Mouse (Mus musculus) lung, embryonic 15.5 days (tissue): ENCODE data around the gene Zfp663. TPM values are rescaled to one million over a fixed set of nuclear protein-coding genes. Genes with fewer than 3 reads are reported as not detected.

Experiments
- ATAC-seq: fragments of 200-750 bp; cut with Nextera tagmentation; 2 replicates; pipeline ENCODE4 v1.8.0; 2017; ENCODE audit warnings: moderate number of reproducible peaks, borderline replicate concordance; ENCODE audit not compliant: low FRiP score, low TSS enrichment; ENCODE audit errors: extremely low read depth
- H3K27ac ChIP-seq: fragments of 300-500 bp; sonication (generic); 2 replicates; pipeline ENCODE4 v1.5.1; 2015; ENCODE audit warnings: moderate library complexity, mild to moderate bottlenecking, inconsistent platforms
- H3K27me3 ChIP-seq: fragments of 300-500 bp; sonication (generic); 2 replicates; pipeline ENCODE4 v1.6.1; 2015; ENCODE audit warnings: inconsistent platforms
- H3K36me3 ChIP-seq: fragments of 300-500 bp; sonication (generic); 2 replicates; pipeline ENCODE4 v1.6.1; 2015; ENCODE audit warnings: inconsistent platforms
- H3K4me1 ChIP-seq: fragments of 300-500 bp; sonication (generic); 2 replicates; pipeline ENCODE4 v1.6.1; 2015; ENCODE audit warnings: inconsistent platforms
- H3K4me2 ChIP-seq: fragments of 300-500 bp; sonication (generic); 2 replicates; pipeline ENCODE4 v1.6.1; 2015; ENCODE audit warnings: inconsistent platforms, mild to moderate bottlenecking, moderate library complexity
- H3K4me3 ChIP-seq: fragments of 300-500 bp; sonication (generic); 2 replicates; pipeline ENCODE4 v1.5.1; 2015; ENCODE audit warnings: mild to moderate bottlenecking, inconsistent platforms
- H3K9ac ChIP-seq: fragments of 300-500 bp; sonication (generic); 2 replicates; pipeline ENCODE4 v1.6.1; 2015; ENCODE audit warnings: inconsistent platforms
- H3K9me3 ChIP-seq: fragments of 300-500 bp; sonication (generic); 2 replicates; pipeline ENCODE4 v1.6.1; 2016; ENCODE audit warnings: inconsistent platforms
- WGBS: fragments of 180-500 bp; shearing (Covaris S2); methylation state at CpG from one replicate; pipeline ENCODE4 v1.1.7; 2015; 5-methylcytosine and 5-hydroxymethylcytosine counted together
- polyA plus RNA-seq: library from polyadenylated mRNA; unstranded; fragments of >200 nt; fragmentation: Nextera tagmentation; extraction: Ambion mirVana; gene quantifications from 2 replicates; pipeline ENCODE4 v1.2.1, GENCODE M21; 2015

Gene Zfp663
- polyA plus RNA-seq, 1 experiment from 2014 or later = 2.2 TPM

DNA sequence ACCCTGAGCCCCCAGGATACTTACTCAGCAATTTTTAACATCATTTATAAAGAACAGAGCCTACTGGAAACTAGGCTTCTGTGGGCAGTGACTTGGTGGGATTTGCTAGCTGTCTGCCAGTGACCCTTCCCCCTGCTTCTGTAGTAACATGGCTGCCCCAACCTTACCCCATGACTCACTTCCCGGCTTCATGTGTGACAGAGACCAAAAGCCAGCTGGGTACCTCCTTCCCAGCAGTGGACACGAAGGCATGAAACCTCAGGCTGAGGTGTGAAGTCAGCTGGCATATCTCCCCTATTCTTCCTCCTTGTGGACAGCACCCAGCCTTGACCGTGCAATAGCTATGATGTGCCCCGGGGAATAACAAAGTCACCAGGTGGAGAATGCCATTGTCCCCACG lies 39.8 kb downstream of the Zfp663 start:
- ATAC-seq = no peak
- H3K27ac ChIP-seq = no peak overlapping the region
- H3K9ac ChIP-seq = no peak overlapping the region
- no peaks in the 10 kb centered on the region for H3K27me3 ChIP-seq
- H3K36me3 ChIP-seq = no peaks in the 10 kb centered on the region
- H3K4me2 ChIP-seq = no peak overlapping the region
- no peak overlapping the region for H3K4me3 ChIP-seq
- H3K4me1 ChIP-seq = peaks cover 29% of the 10 kb centered on the region
- 74% methylated on average over 5 of the region's 5 CpGs for WGBS
- H3K9me3 ChIP-seq = no peaks in the 10 kb centered on the region

DNA sequence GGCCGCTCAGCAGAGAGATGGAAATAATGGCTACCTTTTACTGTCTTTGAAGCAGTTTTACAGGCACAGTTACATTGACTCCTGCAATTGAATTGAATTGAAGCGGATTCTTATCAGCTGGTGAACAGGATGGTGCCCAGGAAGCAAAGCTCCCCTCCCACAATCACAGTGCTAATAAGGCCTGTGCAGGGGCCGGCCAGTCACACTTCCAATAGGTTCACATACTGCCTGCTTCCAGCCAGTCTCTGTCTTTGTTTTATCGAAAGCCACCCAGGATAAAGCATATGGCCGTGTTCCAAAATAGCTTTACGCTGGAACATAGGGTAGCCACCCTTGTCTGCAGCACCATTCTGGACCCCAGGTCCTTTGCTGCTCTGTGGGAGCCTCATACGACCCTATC lies 41.1 kb downstream of the Zfp663 start:
- Histone ChIP-seq H3K4me2 (peak overlapping the region; percentile 92), H3K36me3 (no peaks in the 10 kb centered on the region), H3K4me3 (peak overlapping the region; percentile 92; the same call in 1 of the 2 replicates), H3K27ac (no peak overlapping the region), H3K9ac (peak overlapping the region; percentile 59; the same call in 1 of the 2 replicates), H3K4me1 (peaks cover 43% of the 10 kb centered on the region), H3K27me3 (no peaks in the 10 kb centered on the region), H3K9me3 (no peaks in the 10 kb centered on the region)
- ATAC-seq = no peak
- WGBS = 38% methylated on average over 7 of the region's 7 CpGs

DNA sequence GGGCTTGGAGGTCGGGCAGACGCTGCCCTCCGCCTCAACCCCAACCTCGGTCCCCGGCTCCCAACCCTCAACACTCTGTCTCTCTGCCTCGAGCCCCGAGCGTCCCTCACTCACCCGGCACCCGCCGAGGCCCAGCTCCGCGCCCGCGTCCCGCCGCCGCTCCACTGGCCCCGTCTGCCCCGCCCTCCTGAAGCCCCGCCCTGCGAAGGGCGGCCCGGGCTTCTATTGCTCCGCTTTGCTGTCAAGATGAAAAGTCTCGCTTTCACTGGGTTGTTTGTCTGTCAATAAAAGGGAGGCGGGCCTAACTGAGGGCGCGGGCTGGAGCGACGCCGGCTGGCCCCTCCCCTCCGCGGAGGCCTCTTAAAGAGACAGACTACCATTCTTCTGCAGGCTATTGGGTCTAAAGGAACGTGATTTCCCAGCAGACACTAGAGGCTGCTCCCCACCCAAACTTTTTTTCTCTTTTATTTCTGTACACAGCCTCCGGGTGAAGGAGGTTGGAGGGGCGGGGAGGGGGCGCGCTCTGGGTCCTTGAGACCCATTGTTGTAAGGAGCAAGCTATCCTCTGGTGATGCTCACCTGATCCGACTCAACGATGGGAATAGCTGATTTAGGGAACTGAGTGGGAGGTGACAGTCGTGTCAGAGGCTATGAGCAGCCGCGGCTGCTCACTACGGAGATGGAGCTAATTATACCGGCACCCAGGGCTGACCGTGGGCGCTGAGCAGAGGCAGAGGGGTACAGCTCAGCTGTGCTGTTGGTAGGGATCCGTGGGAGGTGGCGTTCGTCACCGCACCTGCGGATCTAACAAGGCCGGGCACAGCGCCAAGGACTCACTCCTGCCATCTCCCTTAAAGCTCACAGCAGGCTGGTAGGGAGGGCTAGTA lies 42.0 kb downstream of the Zfp663 start, which contains the start of gene Elmo2:
TSS of gene Elmo2 (minus strand) at position 176 of the 887 bp plus-strand sequence.
- no peaks in the 10 kb centered on the region for H3K27me3 ChIP-seq
- peak within 1 kb of the TSS; percentile 71 for H3K27ac ChIP-seq
- H3K4me1 ChIP-seq = peaks cover 51% of the 10 kb centered on the region
- H3K36me3 ChIP-seq = no peaks in the 10 kb centered on the region
- peak within 1 kb of the TSS; percentile 90 for H3K9ac ChIP-seq
- peak within 1 kb of the TSS; percentile 92 for H3K4me3 ChIP-seq
- ATAC-seq = peak; percentile 97
- H3K4me2 ChIP-seq = peak within 1 kb of the TSS; percentile 92
- H3K9me3 ChIP-seq = no peaks in the 10 kb centered on the region
- WGBS = 2% methylated on average over 51 of the region's 55 CpGs

DNA sequence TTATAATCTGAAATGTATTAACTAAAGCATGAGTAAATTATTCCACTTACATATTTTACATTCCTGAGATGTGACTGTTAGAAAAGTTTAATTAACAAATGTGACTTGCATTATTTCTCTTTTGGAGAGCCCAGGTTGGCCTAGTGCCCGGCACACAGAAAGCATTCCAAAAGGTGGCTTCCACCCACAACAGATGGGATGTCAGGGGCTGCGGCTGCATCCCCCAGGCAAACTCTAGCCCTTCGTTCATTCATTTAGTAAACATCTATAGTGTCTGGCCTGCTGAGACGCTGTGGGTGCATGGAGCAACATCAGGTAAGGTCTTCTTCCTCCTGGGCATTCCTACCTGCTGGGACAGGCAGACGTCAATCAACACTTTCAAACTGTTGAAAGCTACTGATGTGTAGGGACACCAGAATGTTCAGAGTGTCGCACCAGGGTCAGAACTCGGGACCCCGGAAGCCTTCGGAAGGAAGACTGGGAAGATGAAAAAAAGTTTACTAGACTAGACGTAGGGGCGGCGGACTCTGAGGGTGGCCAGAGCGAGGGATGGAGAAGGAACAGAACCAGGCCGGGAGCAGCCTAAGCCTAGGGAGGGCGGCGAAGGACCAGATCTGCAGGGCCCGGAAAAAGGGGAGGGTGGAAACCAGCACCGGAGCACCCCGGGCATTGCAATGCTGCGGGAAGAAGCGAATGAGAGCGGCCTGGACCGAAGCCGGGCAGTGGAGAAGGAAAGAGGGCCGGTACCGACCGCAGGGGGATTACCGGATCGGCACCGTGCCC lies 42.8 kb downstream of the Zfp663 start:
- H3K9me3 ChIP-seq = no peaks in the 10 kb centered on the region
- H3K27ac ChIP-seq = peak overlapping the region; percentile 71
- H3K4me2 ChIP-seq = peak overlapping the region; percentile 85
- no peaks in the 10 kb centered on the region for H3K27me3 ChIP-seq
- under 1% methylated on average over 27 of the region's 30 CpGs for WGBS
- ATAC-seq = peak; percentile 9; the same call in 1 of the 2 replicates
- peak overlapping the region; percentile 90 for H3K9ac ChIP-seq
- H3K36me3 ChIP-seq = no peaks in the 10 kb centered on the region
- H3K4me3 ChIP-seq = peak overlapping the region; percentile 92
- peaks cover 60% of the 10 kb centered on the region for H3K4me1 ChIP-seq

DNA sequence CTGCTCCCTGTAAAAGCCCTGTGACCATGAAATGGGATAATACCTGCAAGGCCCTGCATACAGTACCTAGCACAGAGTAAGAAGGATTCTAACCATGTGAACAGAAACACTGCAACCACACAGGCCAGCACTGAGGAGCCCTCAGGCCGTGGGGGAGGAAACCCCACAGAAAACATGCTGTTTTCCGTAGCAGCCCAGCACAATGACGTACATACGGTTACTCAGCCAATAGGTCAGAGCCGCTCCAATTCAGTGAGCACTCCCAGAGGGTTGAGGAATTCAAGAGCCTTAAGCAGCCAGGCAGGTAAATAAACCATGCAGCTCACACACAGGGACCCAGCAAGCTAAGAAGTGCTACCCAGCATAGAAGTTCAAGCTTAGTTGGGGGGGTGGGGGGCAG lies 44.6 kb downstream of the Zfp663 start:
- 55% methylated on average over 5 of the region's 5 CpGs for WGBS
- peaks cover 77% of the 10 kb centered on the region for H3K4me1 ChIP-seq
- no peaks in the 10 kb centered on the region for H3K9me3 ChIP-seq
- no peak overlapping the region for H3K4me3 ChIP-seq
- no peak for ATAC-seq
- no peaks in the 10 kb centered on the region for H3K27me3 ChIP-seq
- H3K9ac ChIP-seq = no peak overlapping the region
- H3K36me3 ChIP-seq = no peaks in the 10 kb centered on the region
- peak overlapping the region; percentile 11; the same call in 1 of the 2 replicates for H3K27ac ChIP-seq
- peak overlapping the region; percentile 85 for H3K4me2 ChIP-seq

DNA sequence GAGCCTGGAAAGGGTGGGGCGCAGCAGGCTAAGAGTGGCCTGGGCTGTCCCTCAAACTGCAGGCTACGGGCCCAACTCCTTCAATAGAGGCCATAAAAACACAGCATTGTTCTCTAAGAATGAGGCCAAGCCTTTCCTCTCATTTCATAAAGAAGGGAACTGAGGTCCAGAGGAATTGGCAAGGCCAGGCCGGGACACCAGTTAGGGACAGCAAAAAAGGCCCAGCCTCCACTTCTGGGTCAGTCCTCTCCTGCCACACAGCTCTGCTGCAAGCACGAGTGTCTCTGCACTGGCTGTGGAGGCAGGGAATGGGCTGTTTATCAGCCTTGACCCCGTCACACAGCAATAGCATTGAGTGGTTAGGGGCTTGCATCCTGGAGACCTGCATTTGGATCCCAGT lies 45.0 kb downstream of the Zfp663 start:
- no peak overlapping the region for H3K9ac ChIP-seq
- H3K4me1 ChIP-seq = peaks cover 82% of the 10 kb centered on the region
- WGBS = 67% methylated on average over 5 of the region's 5 CpGs
- H3K4me3 ChIP-seq = no peak overlapping the region
- no peak overlapping the region for H3K27ac ChIP-seq
- no peak for ATAC-seq
- H3K9me3 ChIP-seq = no peaks in the 10 kb centered on the region
- no peaks in the 10 kb centered on the region for H3K36me3 ChIP-seq
- H3K27me3 ChIP-seq = no peaks in the 10 kb centered on the region
- peak overlapping the region; percentile 85; the same call in 1 of the 2 replicates for H3K4me2 ChIP-seq

DNA sequence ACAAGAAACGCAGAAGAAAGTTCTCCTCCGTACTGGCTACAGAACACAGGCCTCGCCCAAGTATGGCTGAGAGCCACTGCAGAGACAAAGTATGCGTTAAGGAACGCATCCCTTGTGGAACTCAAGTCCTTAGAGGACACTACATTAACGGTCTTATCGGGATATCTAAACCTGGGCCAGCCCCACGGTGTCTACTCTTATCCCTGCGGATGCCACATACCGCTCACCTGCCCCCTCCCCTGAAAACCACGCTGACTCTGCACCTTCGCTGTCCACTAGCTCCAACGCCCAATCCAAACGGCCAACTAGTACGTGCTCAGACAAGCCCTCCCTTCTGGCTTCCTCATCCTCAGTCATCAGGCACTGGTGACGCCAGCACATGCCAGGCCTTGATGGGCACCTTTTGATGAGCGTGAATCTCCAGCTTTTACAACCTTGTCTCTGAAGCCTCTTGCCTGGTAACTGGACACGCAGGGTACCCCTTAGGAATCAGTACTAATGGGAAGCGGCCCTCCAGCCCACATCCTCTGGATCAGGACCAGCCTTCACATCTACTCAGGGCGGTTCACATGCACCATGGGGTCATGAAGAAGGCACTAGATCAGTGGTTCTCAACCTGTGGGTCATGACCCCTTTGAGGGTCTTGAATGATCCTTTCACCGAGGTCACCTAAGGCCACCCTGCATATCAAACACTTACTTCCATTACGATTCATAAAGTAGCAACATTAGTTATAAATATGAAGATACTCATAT lies 46.4 kb downstream of the Zfp663 start:
- H3K4me2 ChIP-seq = no peak overlapping the region

DNA sequence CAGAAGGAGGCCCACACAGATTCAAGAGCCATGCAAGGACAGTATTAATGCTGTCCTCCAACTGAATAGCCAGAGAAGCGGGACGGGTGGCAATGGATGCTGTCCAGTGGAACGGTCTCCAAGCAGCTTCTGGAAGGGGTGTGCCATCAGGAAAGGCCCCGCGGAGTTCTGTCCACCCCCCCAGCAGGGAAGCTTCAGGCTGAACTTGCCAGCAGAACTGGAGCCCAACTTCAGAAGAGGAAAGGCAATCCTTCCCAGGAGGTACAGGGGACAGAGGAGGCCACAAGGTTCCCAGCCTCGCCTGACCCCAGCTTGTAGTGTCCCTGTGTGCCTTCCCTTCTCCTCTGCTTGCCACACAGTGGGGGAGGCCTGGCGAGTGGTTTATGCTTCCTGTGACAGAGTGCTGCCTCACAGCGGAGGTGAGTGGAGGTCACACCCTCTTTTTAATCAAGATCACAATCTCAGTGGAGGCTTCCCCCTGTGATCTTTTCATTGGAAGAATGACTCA lies 47.1 kb downstream of the Zfp663 start:
- peak overlapping the region; percentile 31 for H3K4me2 ChIP-seq
- H3K27ac ChIP-seq = peak overlapping the region; percentile 90
- peak overlapping the region; percentile 4; the same call in 1 of the 2 replicates for H3K4me3 ChIP-seq
- H3K4me1 ChIP-seq = peaks cover 93% of the 10 kb centered on the region
- no peak for ATAC-seq
- no peaks in the 10 kb centered on the region for H3K36me3 ChIP-seq
- H3K27me3 ChIP-seq = no peaks in the 10 kb centered on the region
- WGBS = 53% methylated on average over 8 of the region's 8 CpGs
- H3K9me3 ChIP-seq = no peaks in the 10 kb centered on the region
- H3K9ac ChIP-seq = no peak overlapping the region

More for the DNA sequence above, 46.4 kb downstream of the Zfp663 start:
- Histone ChIP-seq H3K27me3 (no peaks in the 10 kb centered on the region), H3K36me3 (no peaks in the 10 kb centered on the region), H3K27ac (peak overlapping the region; percentile 90), H3K4me1 (peaks cover 90% of the 10 kb centered on the region), H3K9ac (no peak overlapping the region), H3K9me3 (no peaks in the 10 kb centered on the region), H3K4me3 (no peak overlapping the region)
- ATAC-seq = no peak
- 76% methylated on average over 22 of the region's 22 CpGs for WGBS

DNA sequence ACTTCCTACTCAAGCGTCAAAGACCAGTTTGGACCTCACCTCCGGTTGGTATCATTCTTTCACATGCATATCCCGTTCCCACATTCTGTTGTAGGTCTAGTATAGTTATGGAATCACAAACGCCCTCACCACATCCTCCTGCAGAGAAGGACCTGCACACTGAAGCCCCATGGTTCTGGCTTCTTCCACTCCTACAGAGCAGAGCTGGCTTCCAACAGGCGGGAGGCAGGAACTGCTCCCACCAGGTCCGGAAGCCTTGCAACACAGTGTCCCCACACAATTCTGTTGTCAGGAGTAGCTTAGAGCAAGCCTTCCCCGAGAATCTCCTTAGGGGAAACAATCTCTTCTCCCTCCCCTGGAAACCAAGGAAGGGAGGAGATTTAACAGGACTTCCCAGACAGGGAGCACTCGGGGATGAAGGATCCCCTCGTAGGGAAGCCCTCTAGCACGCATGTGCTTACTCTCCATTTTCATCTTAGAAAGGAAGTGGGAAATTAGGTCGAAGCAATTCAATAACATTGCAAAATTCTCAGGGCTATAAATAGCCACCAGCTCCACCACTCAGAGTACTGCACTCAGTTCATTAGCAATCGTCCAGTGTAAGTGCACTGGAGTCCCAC lies 47.9 kb downstream of the Zfp663 start:
- no peak overlapping the region for H3K9ac ChIP-seq
- peaks cover 93% of the 10 kb centered on the region for H3K4me1 ChIP-seq
- peak overlapping the region; percentile 31 for H3K4me2 ChIP-seq
- 35% methylated on average over 12 of the region's 12 CpGs for WGBS
- no peaks in the 10 kb centered on the region for H3K9me3 ChIP-seq
- H3K4me3 ChIP-seq = peak overlapping the region; percentile 4; the same call in 1 of the 2 replicates
- peak; percentile 44; the same call in 1 of the 2 replicates for ATAC-seq
- peaks cover 5% of the 10 kb centered on the region; the same call in 1 of the 2 replicates for H3K36me3 ChIP-seq
- peak overlapping the region; percentile 90 for H3K27ac ChIP-seq
- H3K27me3 ChIP-seq = no peaks in the 10 kb centered on the region

DNA sequence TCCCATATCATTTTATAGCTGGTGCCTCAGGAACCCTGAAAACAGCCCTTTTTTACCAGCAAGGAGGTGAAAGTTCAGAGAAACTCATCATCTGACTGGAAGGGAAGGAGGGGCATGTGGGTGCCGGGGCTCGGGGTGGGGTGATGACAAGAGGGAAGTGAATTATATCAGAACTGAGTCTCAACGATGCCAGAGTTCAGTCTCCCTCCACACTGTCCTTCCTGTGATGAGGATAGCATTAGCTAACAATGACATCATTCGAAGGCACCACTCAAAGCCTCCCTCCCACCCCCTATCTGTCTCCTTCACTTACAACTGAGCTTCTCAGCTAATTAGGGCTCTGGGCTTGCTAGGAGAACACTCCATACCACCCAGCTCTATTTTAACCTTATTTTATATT lies 49.0 kb downstream of the Zfp663 start:
- Histone ChIP-seq H3K9ac (no peak overlapping the region), H3K27me3 (no peaks in the 10 kb centered on the region), H3K4me3 (no peak overlapping the region), H3K4me1 (peaks cover 82% of the 10 kb centered on the region), H3K27ac (no peak overlapping the region), H3K9me3 (no peaks in the 10 kb centered on the region), H3K4me2 (no peak overlapping the region), H3K36me3 (peaks cover 17% of the 10 kb centered on the region)
- no peak for ATAC-seq
- 32% methylated on average over 4 of the region's 4 CpGs for WGBS

DNA sequence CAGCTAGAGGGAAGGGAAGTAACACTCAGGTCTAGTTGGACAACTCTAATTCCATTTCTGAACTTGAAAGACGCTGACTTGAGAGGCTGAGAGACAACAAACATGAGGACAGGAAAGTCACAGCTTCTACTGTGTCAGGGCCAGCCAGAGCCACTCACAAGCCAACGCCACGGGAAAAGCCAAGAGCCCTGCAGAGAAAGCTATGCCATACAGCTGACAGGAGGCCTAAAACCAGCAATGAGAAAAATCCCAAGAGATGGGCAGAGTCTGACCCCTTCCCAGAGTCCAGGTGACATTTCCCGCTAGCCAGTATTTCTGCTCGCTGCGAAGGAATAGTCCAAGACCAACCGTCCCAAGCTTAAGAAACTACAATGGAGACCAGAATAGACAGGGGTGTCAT lies 49.6 kb downstream of the Zfp663 start:
- 64% methylated on average over 7 of the region's 7 CpGs for WGBS
- no peak for ATAC-seq
- H3K36me3 ChIP-seq = peaks cover 22% of the 10 kb centered on the region
- H3K4me3 ChIP-seq = no peak overlapping the region
- H3K4me2 ChIP-seq = no peak overlapping the region
- no peaks in the 10 kb centered on the region for H3K27me3 ChIP-seq
- no peak overlapping the region for H3K9ac ChIP-seq
- H3K9me3 ChIP-seq = no peaks in the 10 kb centered on the region
- peaks cover 76% of the 10 kb centered on the region for H3K4me1 ChIP-seq
- peak overlapping the region; percentile 45 for H3K27ac ChIP-seq
